Mouse (Mus musculus) E14TG2a.4 (cell line): Measurements from ENCODE around the gene Lman2.

Experiments used
- CTCF ChIP-seq: conservative IDR thresholded peaks from 2 replicates; pipeline ENCODE4 v1.5.1; 2014; ENCODE audit warnings: low read length
- NANOG ChIP-seq: IDR thresholded peaks from 2 replicates; pipeline ENCODE4 v1.6.1; 2014; ENCODE audit warnings: borderline replicate concordance, low read length, mixed read lengths
- POU5F1 ChIP-seq: IDR thresholded peaks from 2 replicates; pipeline ENCODE4 v1.6.1; 2014; ENCODE audit warnings: low read length, borderline replicate concordance

DNA sequence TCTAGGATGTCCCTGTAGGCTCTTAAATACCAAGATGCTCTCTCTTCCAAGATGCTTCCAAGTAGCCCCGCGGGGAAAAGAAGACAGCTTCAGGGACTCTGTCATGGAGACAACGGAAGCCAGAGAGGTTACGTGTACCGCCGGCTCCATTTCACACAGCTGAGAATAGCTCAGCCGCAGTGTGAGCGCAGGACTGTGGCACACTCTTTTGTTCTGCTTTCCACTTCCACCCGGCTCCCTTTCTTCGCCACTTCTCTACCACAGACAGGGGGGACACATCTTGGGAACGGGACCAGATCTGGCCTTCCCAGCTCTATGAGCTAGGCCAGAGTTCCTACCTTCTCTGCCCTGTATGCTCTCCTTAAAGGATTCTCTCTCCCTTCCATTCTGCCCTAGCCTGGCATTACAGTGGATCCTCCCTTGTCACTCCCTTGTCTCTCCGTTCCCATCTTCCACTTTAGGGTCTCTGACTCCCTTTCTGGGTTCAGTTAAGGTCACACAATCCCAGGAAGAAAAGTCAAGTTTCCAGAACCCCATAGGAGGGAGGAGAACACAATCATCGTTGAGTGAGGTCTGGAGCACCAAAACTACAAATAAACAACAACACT, 43.3 kb upstream of the Lman2 start:
- no peak for TF ChIP-seq CTCF
- no peak for TF ChIP-seq NANOG
- no peak for TF ChIP-seq POU5F1
